Mouse (Mus musculus): ENCODE data around the gene Kndc1.

The Kndc1 gene

GRCm38 (mm10) chr7:139894655-139895557 is at the start of gene Kndc1:
TSS of gene Kndc1 (plus strand) at chr7:139894696.
- in situ Hi-C loops (cut with MboI) = no loop called here

DNA sequence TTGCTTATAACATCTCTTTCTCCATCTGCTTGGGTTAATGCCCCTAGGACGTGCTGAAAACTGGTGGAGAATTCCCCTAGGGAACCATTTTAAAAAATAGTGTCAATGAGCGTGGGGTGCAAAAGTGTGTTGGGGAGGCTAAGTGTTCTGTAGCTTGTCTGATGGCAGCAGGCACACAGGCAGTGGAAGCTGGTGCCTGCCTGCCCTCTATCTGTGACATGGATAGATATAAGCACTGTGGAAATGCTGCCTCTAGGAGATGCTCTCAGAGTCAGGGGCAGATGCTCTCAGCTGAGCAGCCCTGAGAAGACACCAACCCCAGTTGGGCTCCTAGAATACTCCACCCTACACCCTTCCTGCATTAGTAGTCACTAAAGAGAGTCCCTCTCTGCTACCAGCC is 49.4 kb upstream of the Kndc1 start:
- in situ Hi-C loops (cut with MboI) = no loop called here

GRCm38 (mm10) chr7:139850152-139850551 is 44.3 kb upstream of the Kndc1 start:
- in situ Hi-C loops (cut with MboI) = no loop called here

GRCm38 (mm10) chr7:139850677-139851076 is 43.8 kb upstream of the Kndc1 start:
- in situ Hi-C loops (cut with MboI) = no loop called here

DNA sequence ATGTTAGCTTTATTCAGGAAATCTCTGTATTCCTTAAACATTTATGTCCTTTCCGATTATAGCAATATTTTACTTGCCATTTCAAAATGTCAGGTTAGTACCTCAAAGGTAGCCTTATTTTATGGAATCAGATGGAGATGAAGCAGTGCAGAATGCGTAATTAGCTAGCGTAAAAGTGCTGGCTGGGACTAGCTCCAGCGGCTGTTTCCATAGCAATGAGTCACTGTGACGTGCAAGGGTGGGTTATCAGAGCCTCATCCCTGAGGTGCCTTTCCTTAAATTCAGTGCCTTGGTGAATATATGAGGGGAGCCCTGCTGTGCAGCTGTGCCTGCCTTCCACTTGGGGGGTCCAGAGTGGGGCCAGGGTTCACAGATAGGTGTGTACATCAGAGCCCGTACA is 43.4 kb upstream of the Kndc1 start:
- in situ Hi-C loops (cut with MboI) = no loop called here

- in situ Hi-C loops (cut with MboI) = no loop called here
These were observed 39.2 kb upstream of the Kndc1 start for GRCm38 (mm10) chr7:139855261-139855660.

DNA sequence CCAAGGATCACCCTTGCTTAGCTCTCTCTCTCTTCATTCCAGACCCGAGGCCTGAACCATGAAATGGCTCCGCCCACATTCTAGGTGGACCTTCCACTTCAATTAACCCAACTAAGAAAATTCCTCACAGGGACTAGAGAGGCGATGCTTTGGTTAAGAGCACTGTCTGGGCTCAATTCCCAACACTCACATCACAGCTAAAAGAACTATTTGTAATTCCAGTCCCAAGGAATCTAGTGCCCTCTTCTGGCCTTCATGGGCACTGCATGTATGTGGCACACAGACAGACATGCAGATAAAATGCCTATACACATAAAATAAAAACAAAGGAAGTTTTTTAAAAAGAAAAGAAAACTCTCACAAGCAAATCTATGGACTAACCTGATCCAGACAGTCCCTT is 33.1 kb upstream of the Kndc1 start:
- in situ Hi-C loops (cut with MboI) = no loop called here

- in situ Hi-C loops (cut with MboI) = no loop called here
These were observed 31.4 kb upstream of the Kndc1 start for GRCm38 (mm10) chr7:139863076-139863475.

GRCm38 (mm10) chr7:139864253-139864652 is 30.2 kb upstream of the Kndc1 start:
- in situ Hi-C loops (cut with MboI) = no loop called here

DNA sequence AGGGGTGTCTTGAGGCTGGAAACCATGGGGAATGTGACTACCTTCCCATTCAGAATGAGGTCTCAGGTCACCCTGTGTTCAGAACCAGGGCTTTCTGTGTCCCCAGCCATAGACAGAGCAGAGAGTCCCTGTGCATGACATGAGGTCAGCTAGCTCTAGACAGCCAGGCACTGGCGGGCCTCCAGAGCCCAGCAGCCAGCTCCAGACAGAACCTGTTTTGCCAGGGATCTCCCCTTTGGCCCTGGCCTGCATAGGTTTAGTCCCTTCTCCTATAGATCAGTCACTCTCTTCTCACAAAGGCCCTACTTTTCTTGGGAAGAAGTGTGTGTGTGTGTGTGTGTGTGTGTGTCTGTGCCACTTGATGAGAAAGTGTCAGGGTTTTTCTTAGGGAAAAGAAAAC is 29.6 kb upstream of the Kndc1 start:
- in situ Hi-C loops (cut with MboI) = no loop called here

GRCm38 (mm10) chr7:139871014-139871413 is 23.5 kb upstream of the Kndc1 start:
- in situ Hi-C loops (cut with MboI) = no loop called here

- in situ Hi-C loops (cut with MboI) = no loop called here
These were observed 17.2 kb upstream of the Kndc1 start for GRCm38 (mm10) chr7:139877167-139877792.

DNA sequence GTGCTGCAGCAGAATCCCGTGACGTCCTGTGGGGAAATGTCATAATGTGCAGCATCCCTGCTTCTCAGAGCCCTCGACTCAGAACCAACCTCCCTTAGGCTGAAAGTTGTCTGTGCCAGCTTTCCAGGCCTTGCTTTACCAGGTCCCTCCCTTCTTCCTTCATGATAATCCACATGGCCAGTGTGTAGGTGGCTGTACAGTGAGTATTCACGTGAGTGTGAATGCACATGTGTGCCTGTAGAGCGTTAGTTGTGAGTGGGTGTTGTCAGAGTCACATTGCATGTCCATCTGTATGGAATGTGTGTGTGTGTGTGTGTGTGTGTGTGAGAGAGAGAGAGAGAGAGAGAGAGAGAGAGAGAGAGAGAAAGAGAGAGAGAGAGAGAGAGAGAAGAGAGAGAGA is 16.4 kb upstream of the Kndc1 start:
- in situ Hi-C loops (cut with MboI) = no loop called here

DNA sequence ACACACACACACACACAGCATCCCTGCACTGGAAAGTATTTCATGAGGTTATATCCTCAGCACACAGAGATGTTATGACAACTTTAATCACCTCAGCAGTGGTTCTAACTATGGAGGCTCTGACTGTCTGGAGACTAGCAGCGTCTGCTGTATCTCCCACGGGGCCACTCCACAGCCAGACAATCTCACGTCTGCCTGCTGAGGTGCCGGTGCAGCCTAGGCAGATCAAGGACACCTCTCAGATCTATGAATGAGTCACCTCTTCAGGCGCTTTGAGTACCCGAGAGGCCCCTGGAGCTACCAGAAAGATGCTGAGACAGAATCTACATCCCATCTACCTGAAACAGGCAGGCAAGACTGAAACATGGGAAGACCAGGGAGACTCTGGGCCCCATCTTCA is 15.9 kb upstream of the Kndc1 start:
- in situ Hi-C loops (cut with MboI) = no loop called here

GRCm38 (mm10) chr7:139883545-139883944 is 11.0 kb upstream of the Kndc1 start:
- in situ Hi-C loops (cut with MboI) = no loop called here

DNA sequence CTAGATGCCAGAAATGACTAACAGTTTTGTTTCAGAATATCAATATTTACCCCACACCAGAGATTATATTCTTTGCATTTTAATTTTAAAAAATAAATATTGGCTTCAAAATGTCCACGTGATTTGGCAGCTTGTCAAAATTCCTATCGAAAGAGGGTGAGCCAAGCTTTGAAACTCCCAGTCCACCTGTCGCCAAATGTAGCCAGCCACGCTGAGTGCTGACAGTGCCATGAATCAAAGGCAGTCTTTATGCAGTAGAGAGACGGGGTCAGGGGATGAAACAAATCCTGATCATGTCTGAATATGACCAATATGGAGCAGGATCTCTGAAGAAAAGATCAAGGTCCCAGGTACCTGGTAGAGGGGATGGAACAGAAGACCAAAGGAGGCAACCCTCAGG is 2.7 kb upstream of the Kndc1 start:
- in situ Hi-C loops (cut with MboI) = no loop called here

- in situ Hi-C loops (cut with MboI) = no loop called here
These were observed 1.8 kb downstream of the Kndc1 start for GRCm38 (mm10) chr7:139896271-139896670.

GRCm38 (mm10) chr7:139896796-139897195 is 2.3 kb downstream of the Kndc1 start:
- in situ Hi-C loops (cut with MboI) = no loop called here

GRCm38 (mm10) chr7:139898606-139899005 is 4.1 kb downstream of the Kndc1 start:
- in situ Hi-C loops (cut with MboI) = no loop called here

DNA sequence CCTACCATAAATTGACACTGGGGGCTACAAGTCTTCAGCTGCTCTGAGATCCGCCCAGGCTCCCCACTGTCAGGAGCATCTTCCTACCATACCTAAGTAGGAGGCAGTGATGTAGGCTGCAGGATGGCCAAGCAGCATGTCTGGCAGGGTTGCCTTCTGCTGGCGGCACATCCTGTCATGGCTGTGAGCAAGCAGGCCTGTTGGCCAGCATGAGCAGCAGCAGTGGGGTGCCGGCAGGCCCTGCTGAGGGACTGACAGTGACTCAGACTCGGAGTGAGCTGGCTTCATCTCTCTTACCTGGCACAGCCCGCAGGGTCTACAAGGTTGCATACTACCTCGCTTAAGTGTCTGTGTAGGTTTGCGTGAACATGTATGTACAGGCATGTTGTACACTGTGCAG is 5.0 kb downstream of the Kndc1 start:
- in situ Hi-C loops (cut with MboI) = no loop called here

- in situ Hi-C loops (cut with MboI) = no loop called here
These were observed 6.0 kb downstream of the Kndc1 start for GRCm38 (mm10) chr7:139900456-139900855.

DNA sequence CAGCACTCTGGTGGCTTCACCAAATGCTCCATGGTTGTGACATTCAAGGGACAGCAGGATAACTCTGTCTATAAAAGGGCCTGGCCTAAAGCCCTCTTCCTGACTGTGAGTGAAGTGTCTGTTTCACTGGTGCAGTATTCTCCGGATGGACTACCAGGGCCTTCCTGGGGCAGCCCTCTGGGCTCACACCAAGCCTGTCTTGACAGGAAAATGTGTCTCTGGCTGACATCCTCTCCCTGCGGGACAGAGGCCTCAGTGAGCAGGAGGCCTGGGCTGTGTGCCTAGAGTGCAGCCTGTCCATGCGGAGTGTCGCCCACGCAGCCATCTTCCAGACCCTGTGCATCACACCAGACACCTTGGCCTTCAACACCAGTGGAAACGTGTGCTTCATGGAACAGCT is 6.4 kb downstream of the Kndc1 start:
- in situ Hi-C loops (cut with MboI) = no loop called here

GRCm38 (mm10) chr7:139901981-139902380 is 7.5 kb downstream of the Kndc1 start:
- in situ Hi-C loops (cut with MboI) = no loop called here
